Mouse (Mus musculus) inflammation-experienced regulatory T-cells, adult 16 weeks (primary cell): ENCODE results near the gene Scyl3. TPM values are rescaled to one million over a fixed set of nuclear protein-coding genes. Genes with fewer than 3 reads are reported as not detected.

Source experiments
- polyA plus RNA-seq: library from polyadenylated mRNA; unstranded; fragments of 100-300 nt; shearing (Covaris generic); gene quantifications from one replicate; pipeline ENCODE4 v1.2.1, GENCODE M21; 2017

Scyl3 gene
- polyA plus RNA-seq: 46.9 TPM

GRCm38 (mm10) chr1:163928846-163929245 lies at the start of gene Scyl3:
TSS of gene Scyl3 (plus strand) at chr1:163929100.

GRCm38 (mm10) chr1:163994721-163995608 lies 66.1 kb downstream of the Scyl3 start, which contains the start of the genes BC055324 and Mettl18:
TSS of gene BC055324 (minus strand) at chr1:163994796.
TSS of gene Mettl18 (plus strand) at chr1:163994889.

Other genes starting within 250 kb of the Scyl3 start
- gene Mettl11b, start 203.9 kb upstream of the Scyl3 start, polyA plus RNA-seq: not detected
- gene Kifap3, start 149.5 kb upstream of the Scyl3 start, polyA plus RNA-seq: 7.0 TPM
- 4.3 TPM for gene BC055324, start 65.7 kb downstream of the Scyl3 start, polyA plus RNA-seq
- 25.6 TPM for gene Mettl18, start 65.8 kb downstream of the Scyl3 start, polyA plus RNA-seq
- 0.43 TPM for gene Sele, start 119.1 kb downstream of the Scyl3 start, polyA plus RNA-seq
- gene Sell, start 132.9 kb downstream of the Scyl3 start, polyA plus RNA-seq: 649 TPM
- gene Selp, start 186.2 kb downstream of the Scyl3 start, polyA plus RNA-seq: 2.3 TPM
- gene F5, start 222.7 kb downstream of the Scyl3 start, polyA plus RNA-seq: not detected